Mouse (Mus musculus) retina, embryonic 14.5 days (tissue): Measurements from ENCODE around the gene Slc25a5.

Experiments
- DNase-seq: peaks from one replicate; pipeline ENCODE4 v3.0.0-alpha.2; 2015; ENCODE audit warnings: low spot score

Slc25a5 gene

GRCm38 (mm10) chrX:36839391-36839790, 43.9 kb downstream of the Slc25a5 start:
- no peak for DNase-seq

DNA sequence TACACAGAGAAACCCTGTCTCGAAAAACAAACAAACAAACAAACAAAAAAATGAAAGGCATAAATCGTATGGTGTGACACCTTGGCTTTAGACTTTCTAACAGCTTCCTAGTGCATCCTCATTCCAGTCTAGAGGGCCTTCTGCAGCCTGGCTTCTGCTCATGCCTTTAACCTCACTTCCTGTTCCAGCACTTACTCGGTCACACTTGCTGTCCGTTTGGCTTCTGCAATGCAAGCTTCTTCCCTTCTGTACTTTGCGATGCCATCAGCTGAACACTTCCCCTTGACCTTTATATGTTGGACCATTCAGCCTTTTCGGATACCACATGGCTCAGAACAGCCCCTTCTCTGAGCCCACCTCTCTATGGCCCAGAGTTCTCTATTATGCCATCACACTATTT, 46.2 kb downstream of the Slc25a5 start:
- DNase-seq = no peak

- DNase-seq = no peak
Measured at GRCm38 (mm10) chrX:36843346-36843990, 48.0 kb downstream of the Slc25a5 start.

GRCm38 (mm10) chrX:36847152-36847551, 51.7 kb downstream of the Slc25a5 start:
- DNase-seq = no peak
